Mouse (Mus musculus): ENCODE measurements around the gene Psen2. TPM values are rescaled to one million over a fixed set of nuclear protein-coding genes. Genes with fewer than 3 reads are reported as not detected.

Gene Psen2
- total and polyA plus RNA-seq, 3 experiments, result 19.4 to 126 (median 20.2) TPM

DNA sequence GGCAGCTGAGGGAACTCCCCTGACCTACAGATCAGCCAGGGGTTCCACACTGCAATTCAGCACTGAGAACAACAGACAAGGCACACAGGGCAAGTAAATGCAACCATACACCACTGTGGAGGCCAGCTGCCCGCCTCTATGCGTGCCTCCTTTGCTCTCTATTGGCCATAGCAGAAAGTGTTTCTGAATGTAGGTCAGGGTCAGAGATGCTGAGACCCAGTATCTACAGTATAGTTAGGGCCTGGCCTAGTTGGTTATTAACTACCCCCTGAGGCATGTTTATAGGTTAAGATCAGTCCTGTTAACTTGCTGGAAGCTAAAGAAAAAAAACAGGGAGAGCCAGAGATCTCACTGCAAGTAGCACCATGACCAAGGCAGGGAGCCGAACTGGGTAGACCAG is 80.5 kb downstream of the Psen2 start:
- H3K4me1 ChIP-seq (ENCODE audit: insufficient read depth, low read depth, low read length), result peaks cover 11% of the 10 kb centered on the region
- DNase-seq (ENCODE audit: low spot score), result no peak
- TF ChIP-seq GATA2 (IDR thresholded peaks at IDR 0.05; ENCODE audit: borderline replicate concordance, low read depth, low read length) (no peak), CTCF (IDR thresholded peaks at IDR 0.05; ENCODE audit: low read depth, low read length) (no peak), GATA1 (IDR thresholded peaks at IDR 0.05; ENCODE audit: borderline replicate concordance, low read length) (no peak), TAL1 (conservative IDR thresholded peaks at IDR 0.05; ENCODE audit: low read depth, low read length) (no peak), POLR2AphosphoS5 (IDR thresholded peaks at IDR 0.05; ENCODE audit: insufficient replicate concordance, low read depth, low read length) (no peak)

DNA sequence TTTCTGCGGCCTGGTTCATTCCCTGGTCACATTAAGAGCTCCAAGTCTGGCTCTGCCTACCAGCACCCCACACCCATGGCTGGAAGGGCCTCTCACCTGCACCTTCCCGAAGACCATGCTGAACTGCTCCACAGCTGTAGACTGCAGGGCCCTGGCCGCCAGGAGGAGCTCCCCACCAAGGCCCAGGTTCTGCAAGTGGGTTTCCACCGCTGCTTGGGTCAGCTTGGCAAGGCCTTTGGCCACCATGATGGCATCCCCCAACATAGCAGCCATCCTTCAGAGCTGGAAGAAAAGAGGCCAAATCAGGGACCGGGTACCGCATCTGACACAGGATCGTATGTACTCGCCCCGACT is 81.3 kb downstream of the Psen2 start:
- Histone ChIP-seq H3K9me3 (replicated peaks) (no peaks in the 10 kb centered on the region), H3K36me3 (replicated peaks) (peaks cover 5% of the 10 kb centered on the region), H3K4me3 (ENCODE audit: low read depth, low read length) (no peak overlapping the region), H3K27me3 (ENCODE audit: insufficient read depth, low read length) (peaks cover 14% of the 10 kb centered on the region), H3K4me1 (ENCODE audit: insufficient read depth, low read depth, low read length) (peaks cover 11% of the 10 kb centered on the region)
- ATAC-seq (ENCODE audit: extremely low read depth, insufficient number of reproducible peaks, low FRiP score, poor library complexity, severe bottlenecking) (no peak), DNase-seq (ENCODE audit: low spot score) (no peak)
- TF ChIP-seq GATA2 (IDR thresholded peaks at IDR 0.05; ENCODE audit: borderline replicate concordance, low read depth, low read length), result no peak
- no peak for TF ChIP-seq POLR2AphosphoS5 (IDR thresholded peaks at IDR 0.05; ENCODE audit: insufficient replicate concordance, low read depth, low read length)
- no peak for TF ChIP-seq TAL1 (conservative IDR thresholded peaks at IDR 0.05; ENCODE audit: low read depth, low read length)
- TF ChIP-seq CTCF (IDR thresholded peaks at IDR 0.05; ENCODE audit: low read depth, low read length), result no peak
- no peak for TF ChIP-seq GATA1 (IDR thresholded peaks at IDR 0.05; ENCODE audit: borderline replicate concordance, low read length)

More for the DNA sequence above, 80.5 kb downstream of the Psen2 start:
- no peak for ATAC-seq (ENCODE audit: extremely low read depth, insufficient number of reproducible peaks, low FRiP score, poor library complexity, severe bottlenecking)
- H3K36me3 ChIP-seq (replicated peaks), result peaks cover 5% of the 10 kb centered on the region
- H3K27me3 ChIP-seq (ENCODE audit: insufficient read depth, low read length), result peaks cover 14% of the 10 kb centered on the region
- H3K4me3 ChIP-seq (ENCODE audit: low read depth, low read length), result no peak overlapping the region
- no peaks in the 10 kb centered on the region for H3K9me3 ChIP-seq (replicated peaks)

- Histone ChIP-seq H3K9me3 (replicated peaks) (no peaks in the 10 kb centered on the region), H3K4me3 (ENCODE audit: low read depth, low read length) (no peak overlapping the region), H3K36me3 (replicated peaks) (peaks cover 7% of the 10 kb centered on the region), H3K27me3 (ENCODE audit: insufficient read depth, low read length) (peaks cover 10% of the 10 kb centered on the region), H3K4me1 (ENCODE audit: insufficient read depth, low read depth, low read length) (peaks cover 11% of the 10 kb centered on the region)
- TF ChIP-seq TAL1 (conservative IDR thresholded peaks at IDR 0.05; ENCODE audit: low read depth, low read length) (no peak), GATA1 (IDR thresholded peaks at IDR 0.05; ENCODE audit: borderline replicate concordance, low read length) (no peak), CTCF (IDR thresholded peaks at IDR 0.05; ENCODE audit: low read depth, low read length) (no peak), POLR2AphosphoS5 (IDR thresholded peaks at IDR 0.05; ENCODE audit: insufficient replicate concordance, low read depth, low read length) (no peak), GATA2 (IDR thresholded peaks at IDR 0.05; ENCODE audit: borderline replicate concordance, low read depth, low read length) (no peak)
- ATAC-seq (ENCODE audit: extremely low read depth, insufficient number of reproducible peaks, low FRiP score, poor library complexity, severe bottlenecking), result no peak
- DNase-seq (ENCODE audit: low spot score), result no peak
Measured at GRCm38 (mm10) chr1:180181304-180181965, 81.8 kb downstream of the Psen2 start.

DNA sequence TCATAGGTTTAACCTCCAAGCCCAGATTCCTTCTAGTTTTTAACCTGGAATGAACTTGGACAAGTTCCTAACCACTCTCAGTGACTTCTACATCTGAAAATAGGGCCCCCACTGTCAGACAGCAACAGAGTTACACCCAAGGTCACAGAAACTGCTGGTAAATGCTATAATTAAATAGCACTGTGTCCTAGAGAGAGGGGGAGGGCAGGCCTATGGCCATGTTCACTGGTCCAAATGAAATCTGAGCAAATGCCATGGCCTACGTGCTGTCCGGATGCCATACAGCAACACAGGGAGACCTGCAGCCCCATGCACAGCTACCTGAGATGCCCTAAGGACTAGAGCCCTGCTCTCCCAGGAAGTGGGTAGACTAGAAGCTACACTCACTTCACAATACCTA is 83.4 kb downstream of the Psen2 start:
- H3K4me1 ChIP-seq (ENCODE audit: insufficient read depth, low read depth, low read length), result peaks cover 3% of the 10 kb centered on the region
- ATAC-seq (ENCODE audit: extremely low read depth, insufficient number of reproducible peaks, low FRiP score, poor library complexity, severe bottlenecking), result no peak

GRCm38 (mm10) chr1:180179100-180179499 is 84.1 kb downstream of the Psen2 start:
- no peak for TF ChIP-seq CTCF (IDR thresholded peaks at IDR 0.05; ENCODE audit: low read depth, low read length)
- TF ChIP-seq GATA1 (IDR thresholded peaks at IDR 0.05; ENCODE audit: borderline replicate concordance, low read length), result no peak
- TF ChIP-seq GATA2 (IDR thresholded peaks at IDR 0.05; ENCODE audit: borderline replicate concordance, low read depth, low read length), result no peak
- TF ChIP-seq TAL1 (conservative IDR thresholded peaks at IDR 0.05; ENCODE audit: low read depth, low read length), result no peak
- TF ChIP-seq POLR2AphosphoS5 (IDR thresholded peaks at IDR 0.05; ENCODE audit: insufficient replicate concordance, low read depth, low read length), result no peak
- peaks cover 11% of the 10 kb centered on the region for H3K27me3 ChIP-seq (ENCODE audit: insufficient read depth, low read length)
- ATAC-seq (ENCODE audit: extremely low read depth, insufficient number of reproducible peaks, low FRiP score, poor library complexity, severe bottlenecking) (no peak), DNase-seq (ENCODE audit: low spot score) (no peak)
- no peak overlapping the region for H3K4me3 ChIP-seq (ENCODE audit: low read depth, low read length)
- H3K36me3 ChIP-seq (replicated peaks), result peaks cover 7% of the 10 kb centered on the region
- no peaks in the 10 kb centered on the region for H3K4me1 ChIP-seq (ENCODE audit: insufficient read depth, low read depth, low read length)
- H3K9me3 ChIP-seq (replicated peaks), result no peaks in the 10 kb centered on the region

More for the DNA sequence above, 83.4 kb downstream of the Psen2 start:
- TF ChIP-seq CTCF (IDR thresholded peaks at IDR 0.05; ENCODE audit: low read depth, low read length) (no peak), TAL1 (conservative IDR thresholded peaks at IDR 0.05; ENCODE audit: low read depth, low read length) (no peak), POLR2AphosphoS5 (IDR thresholded peaks at IDR 0.05; ENCODE audit: insufficient replicate concordance, low read depth, low read length) (no peak), GATA1 (IDR thresholded peaks at IDR 0.05; ENCODE audit: borderline replicate concordance, low read length) (no peak), GATA2 (IDR thresholded peaks at IDR 0.05; ENCODE audit: borderline replicate concordance, low read depth, low read length) (no peak)
- Histone ChIP-seq H3K4me3 (ENCODE audit: low read depth, low read length) (no peak overlapping the region), H3K36me3 (replicated peaks) (peaks cover 7% of the 10 kb centered on the region), H3K27me3 (ENCODE audit: insufficient read depth, low read length) (peaks cover 8% of the 10 kb centered on the region), H3K9me3 (replicated peaks) (no peaks in the 10 kb centered on the region)
- DNase-seq (ENCODE audit: low spot score), result no peak

DNA sequence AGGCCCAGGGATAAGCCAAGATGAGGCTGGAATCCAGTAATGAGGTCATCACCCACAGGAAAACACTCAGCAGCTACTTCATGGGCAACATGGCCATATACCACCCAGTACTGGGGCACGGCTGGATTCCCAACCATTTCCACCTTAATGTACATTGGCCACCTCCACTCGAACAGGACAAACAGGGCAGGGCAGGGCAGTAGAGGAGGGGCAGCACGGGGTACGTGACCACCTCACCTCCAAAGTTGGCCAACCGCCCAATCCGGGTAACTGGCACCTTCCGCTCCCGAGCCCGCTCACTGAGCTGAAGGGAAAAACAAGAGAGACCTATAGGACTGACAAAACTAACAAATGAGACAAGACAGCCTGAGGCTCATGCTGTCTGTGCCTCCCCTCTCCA is 84.9 kb downstream of the Psen2 start:
- Histone ChIP-seq H3K9me3 (replicated peaks) (no peaks in the 10 kb centered on the region), H3K4me1 (ENCODE audit: insufficient read depth, low read depth, low read length) (no peaks in the 10 kb centered on the region), H3K27me3 (ENCODE audit: insufficient read depth, low read length) (peaks cover 18% of the 10 kb centered on the region), H3K36me3 (replicated peaks) (peaks cover 7% of the 10 kb centered on the region), H3K4me3 (ENCODE audit: low read depth, low read length) (no peak overlapping the region)
- no peak for DNase-seq (ENCODE audit: low spot score)
- no peak for ATAC-seq (ENCODE audit: extremely low read depth, insufficient number of reproducible peaks, low FRiP score, poor library complexity, severe bottlenecking)
- TF ChIP-seq GATA1 (IDR thresholded peaks at IDR 0.05; ENCODE audit: borderline replicate concordance, low read length) (no peak), POLR2AphosphoS5 (IDR thresholded peaks at IDR 0.05; ENCODE audit: insufficient replicate concordance, low read depth, low read length) (no peak), CTCF (IDR thresholded peaks at IDR 0.05; ENCODE audit: low read depth, low read length) (no peak), GATA2 (IDR thresholded peaks at IDR 0.05; ENCODE audit: borderline replicate concordance, low read depth, low read length) (no peak), TAL1 (conservative IDR thresholded peaks at IDR 0.05; ENCODE audit: low read depth, low read length) (no peak)

Other genes with a start within 250 kb of the Psen2 start
- gene Coq8a, start 63.8 kb downstream of the Psen2 start, total RNA-seq (2014; fragmentation: Nextera tagmentation), result 3.6 and 4.4 TPM in 2 replicates
- 4.0 and 4.3 TPM in 2 replicates for gene Coq8a, start 63.8 kb downstream of the Psen2 start, total RNA-seq (2017)
- gene Coq8a, start 63.8 kb downstream of the Psen2 start, polyA plus RNA-seq (2012), result 4.6 and 6.2 TPM in 2 replicates
- gene Itpkb, start 67.0 kb upstream of the Psen2 start, total RNA-seq (2014; fragmentation: Nextera tagmentation), result 17.2 and 17.8 TPM in 2 replicates
- gene Itpkb, start 67.0 kb upstream of the Psen2 start, total RNA-seq (2017), result 12.8 and 14.6 TPM in 2 replicates
- gene Itpkb, start 67.0 kb upstream of the Psen2 start, polyA plus RNA-seq (2012), result 13.5 and 16.9 TPM in 2 replicates
- not detected in 2 replicates for gene Stum, start 220.1 kb upstream of the Psen2 start, total RNA-seq (2014; fragmentation: Nextera tagmentation)
- 0.11 and 0.12 TPM in 2 replicates for gene Stum, start 220.1 kb upstream of the Psen2 start, total RNA-seq (2017)
- gene Stum, start 220.1 kb upstream of the Psen2 start, polyA plus RNA-seq (2012), result not detected in 2 replicates

All from G1E (cell line).